Mouse (Mus musculus) left cerebral cortex, adult 18-20 months (tissue): ENCODE results near the gene Zfp524. TPM values are rescaled to one million over a fixed set of nuclear protein-coding genes. Genes with fewer than 3 reads are reported as not detected.

Experiments used
- total RNA-seq, 2 experiments: library from RNA; stranded (reverse); gene quantifications; 2 replicates each; pipeline ENCODE4 v1.2.3; 2021

The Zfp524 gene
- total RNA-seq, 2 experiments from 2014 or later: 7.4 to 7.8 TPM

Other genes starting within 250 kb of the Zfp524 start
- not detected for gene Fam71e2, start 243.1 kb upstream of the Zfp524 start, total RNA-seq
- gene Il11, start 231.6 kb upstream of the Zfp524 start, total RNA-seq: under 1 TPM; 0.28 to 0.30 TPM
- not detected for gene Tmem190, start 231.5 kb upstream of the Zfp524 start, total RNA-seq
- 1 to 10 TPM; 2.0 to 3.1 TPM for gene Tmem238, start 224.8 kb upstream of the Zfp524 start, total RNA-seq
- gene Rpl28, start 221.5 kb upstream of the Zfp524 start, total RNA-seq: 100 to 1,000 TPM; 439 to 453 TPM
- 100 to 1,000 TPM; 101 to 108 TPM for gene Ube2s, start 201.8 kb upstream of the Zfp524 start, total RNA-seq
- 100 to 1,000 TPM; 102 to 115 TPM for gene Shisa7, start 169.7 kb upstream of the Zfp524 start, total RNA-seq
- gene Isoc2b, start 144.2 kb upstream of the Zfp524 start, total RNA-seq: 1 to 10 TPM; 4.5 to 5.9 TPM
- gene Isoc2a, start 137.3 kb upstream of the Zfp524 start, total RNA-seq: 10 to 100 TPM; 14.2 to 14.8 TPM
- gene Gm36210, start 107.9 kb upstream of the Zfp524 start, total RNA-seq: under 1 TPM in 1 of 2 experiments, not detected in 1; 0.46 TPM
- 10 to 100 TPM; 14.7 to 15.9 TPM for gene Zfp628, start 99.2 kb upstream of the Zfp524 start, total RNA-seq
- 100 to 1,000 TPM; 104 TPM for gene Nat14, start 92.4 kb upstream of the Zfp524 start, total RNA-seq
- gene Ssc5d, start 88.6 kb upstream of the Zfp524 start, total RNA-seq: 1 to 10 TPM; 2.6 to 3.3 TPM
- gene Sbk2, start 50.0 kb upstream of the Zfp524 start, total RNA-seq: under 1 TPM; 0.26 to 0.45 TPM
- gene Sbk3, start 43.2 kb upstream of the Zfp524 start, total RNA-seq: under 1 TPM; 0.58 to 0.91 TPM
- 10 to 100 TPM; 25.1 to 27.8 TPM for gene Zfp579, start 18.3 kb upstream of the Zfp524 start, total RNA-seq
- gene Fiz1, start 282 bp downstream of the Zfp524 start, total RNA-seq: 10 to 100 TPM; 23.3 to 25.7 TPM
- not detected for gene Gm44973, start 1.1 kb downstream of the Zfp524 start, total RNA-seq
- gene Zfp865, start 6.0 kb downstream of the Zfp524 start, total RNA-seq: 10 to 100 TPM; 34.9 to 35.5 TPM
- 10 to 100 TPM; 57.3 to 59.7 TPM for gene Ccdc106, start 6.1 kb downstream of the Zfp524 start, total RNA-seq
- not detected for gene 4632433K11Rik, start 19.7 kb downstream of the Zfp524 start, total RNA-seq
- 1 to 10 TPM; 4.4 to 4.8 TPM for gene Zfp784, start 24.0 kb downstream of the Zfp524 start, total RNA-seq
- gene Zfp580, start 37.1 kb downstream of the Zfp524 start, total RNA-seq: 10 to 100 TPM; 27.8 to 31.0 TPM
- gene U2af2, start 47.7 kb downstream of the Zfp524 start, total RNA-seq: 100 to 1,000 TPM; 176 to 181 TPM
- gene Epn1, start 65.8 kb downstream of the Zfp524 start, total RNA-seq: 100 to 1,000 TPM; 482 to 504 TPM
- not detected for gene Rfpl4, start 102.5 kb downstream of the Zfp524 start, total RNA-seq
- under 1 TPM; 0.49 to 0.68 TPM for gene Rasl2-9, start 111.5 kb downstream of the Zfp524 start, total RNA-seq
- not detected for gene Vmn1r55, start 135.3 kb downstream of the Zfp524 start, total RNA-seq
- gene Vmn1r56, start 182.3 kb downstream of the Zfp524 start, total RNA-seq: not detected
- gene Vmn1r57, start 204.1 kb downstream of the Zfp524 start, total RNA-seq: not detected